Mouse (Mus musculus) hindbrain, embryonic 16.5 days (tissue): ENCODE results near the gene Gm28729. TPM values are rescaled to one million over a fixed set of nuclear protein-coding genes. Genes with fewer than 3 reads are reported as not detected.
"Not testable (repeated sequence)": the region's sequence is repeated elsewhere in the genome, so short reads cannot be mapped to it uniquely, and the experiment has no call there.

Source experiments
- ATAC-seq: fragments of 200-750 bp; cut with Nextera tagmentation; 2 replicates; pipeline ENCODE4 v1.8.0; 2017; ENCODE audit warnings: moderate TSS enrichment, moderate library complexity
- H3K27ac ChIP-seq: fragments of 300-500 bp; sonication (generic); 2 replicates; pipeline ENCODE4 v1.5.1; 2014; ENCODE audit warnings: low read depth, mild to moderate bottlenecking, control low read depth, low read length, moderate library complexity
- H3K27me3 ChIP-seq: fragments of 300-500 bp; sonication (generic); replicated peaks from 2 replicates; pipeline ENCODE4 v1.6.1; 2014; ENCODE audit warnings: low read length; ENCODE audit not compliant: control insufficient read depth, insufficient read depth
- H3K36me3 ChIP-seq: fragments of 300-500 bp; sonication (generic); 2 replicates; pipeline ENCODE4 v1.6.1; 2014; ENCODE audit warnings: mild to moderate bottlenecking, low read length, moderate library complexity, mixed read lengths; ENCODE audit not compliant: control insufficient read depth, insufficient read depth
- H3K4me1 ChIP-seq: fragments of 300-500 bp; sonication (generic); 2 replicates; pipeline ENCODE4 v1.6.1; 2014; ENCODE audit warnings: low read depth, low read length; ENCODE audit not compliant: control insufficient read depth, insufficient read depth
- H3K4me2 ChIP-seq: fragments of 300-500 bp; sonication (generic); 2 replicates; pipeline ENCODE4 v1.6.1; 2014; ENCODE audit warnings: mild to moderate bottlenecking, low read length, control low read depth, moderate library complexity
- H3K4me3 ChIP-seq: fragments of 300-500 bp; sonication (generic); 2 replicates; pipeline ENCODE4 v1.5.1; 2014; ENCODE audit warnings: mild to moderate bottlenecking, low read length, control low read depth, moderate library complexity
- H3K9ac ChIP-seq: fragments of 300-500 bp; sonication (generic); 2 replicates; pipeline ENCODE4 v1.6.1; 2014; ENCODE audit warnings: low read depth, mild to moderate bottlenecking, control low read depth, low read length, moderate library complexity
- H3K9me3 ChIP-seq: fragments of 300-500 bp; sonication (generic); 2 replicates; pipeline ENCODE4 v1.6.1; 2014; ENCODE audit warnings: mild to moderate bottlenecking, low read length, moderate library complexity; ENCODE audit not compliant: control insufficient read depth
- whole genome bisulfite sequencing: fragments of 180-500 bp; shearing (Covaris S2); extraction: QIAGEN DNeasy Blood & Tissue Kit; methylation state at CpG from one replicate; pipeline ENCODE4 v1.1.7; 2014; 5-methylcytosine and 5-hydroxymethylcytosine counted together
- polyA plus RNA-seq: library from polyadenylated mRNA; unstranded; fragments of >200 nt; fragmentation: Nextera tagmentation; extraction: Ambion mirVana; gene quantifications from 2 replicates; pipeline ENCODE4 v1.2.1, GENCODE M21; 2015

The Gm28729 gene
- polyA plus RNA-seq, 1 experiment from 2014 or later, result 0.33 TPM

- H3K36me3 ChIP-seq, result no peaks in the 10 kb centered on the region
- peak overlapping the region; percentile 29; the same call in 1 of the 2 replicates for H3K27ac ChIP-seq
- H3K9me3 ChIP-seq, result no peaks in the 10 kb centered on the region
- WGBS, result 44% methylated on average over 11 of the region's 11 CpGs
- peak overlapping the region; percentile 36 for H3K4me2 ChIP-seq
- H3K27me3 ChIP-seq, result no peaks in the 10 kb centered on the region
- peak; percentile 57; the same call in 1 of the 2 replicates for ATAC-seq
- no peak overlapping the region for H3K9ac ChIP-seq
- peaks cover 3% of the 10 kb centered on the region; the same call in 1 of the 2 replicates for H3K4me1 ChIP-seq
- H3K4me3 ChIP-seq, result no peak overlapping the region
These were observed 5.6 kb upstream of the Gm28729 start for GRCm38 (mm10) chr9:96530674-96531081.

DNA sequence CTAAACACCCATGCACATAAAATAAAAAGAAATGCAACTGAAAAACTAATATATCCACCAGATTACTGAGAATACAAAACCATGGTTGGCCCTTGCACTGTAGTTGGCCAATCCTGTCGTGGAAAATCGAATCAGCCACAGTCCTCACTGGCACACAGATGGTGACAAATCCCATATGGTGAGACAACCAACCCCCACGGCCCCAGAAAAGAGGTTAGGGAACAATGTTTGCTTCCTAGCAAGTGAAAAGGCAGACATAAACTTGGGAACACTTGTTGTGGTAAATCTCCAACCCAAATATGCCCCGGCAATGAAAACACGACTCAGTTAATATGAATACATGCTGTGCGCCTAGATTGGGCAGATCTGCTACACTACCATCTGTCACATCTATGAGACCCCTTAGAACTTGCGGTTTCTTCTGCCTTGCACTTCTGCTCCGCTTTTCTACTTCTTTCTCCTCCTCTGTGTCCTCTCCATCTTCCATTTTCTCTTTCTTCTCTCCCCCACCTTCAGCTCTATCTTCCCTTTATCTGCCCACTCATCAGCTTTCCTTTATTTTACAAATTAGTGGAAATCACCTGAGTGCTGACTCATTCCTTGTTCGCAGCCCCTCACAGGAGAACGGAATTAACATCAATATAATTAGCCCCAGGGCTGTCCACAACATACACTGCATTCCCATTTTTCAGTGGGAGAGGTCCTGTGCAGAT lies 5.1 kb upstream of the Gm28729 start:
- H3K4me2 ChIP-seq, result peak overlapping the region; percentile 36
- no peak overlapping the region for H3K9ac ChIP-seq
- H3K4me1 ChIP-seq, result peaks cover 3% of the 10 kb centered on the region; the same call in 1 of the 2 replicates
- 0 out of 2 replicates have a peak overlapping the region, but pooled peaks have one; percentile 29 for H3K27ac ChIP-seq
- H3K36me3 ChIP-seq, result no peaks in the 10 kb centered on the region
- peak; percentile 41; the same call in 1 of the 2 replicates for ATAC-seq
- no peaks in the 10 kb centered on the region for H3K27me3 ChIP-seq
- no peak overlapping the region for H3K4me3 ChIP-seq
- no peaks in the 10 kb centered on the region for H3K9me3 ChIP-seq
- 55% methylated on average over 10 of the region's 10 CpGs for whole genome bisulfite sequencing

DNA sequence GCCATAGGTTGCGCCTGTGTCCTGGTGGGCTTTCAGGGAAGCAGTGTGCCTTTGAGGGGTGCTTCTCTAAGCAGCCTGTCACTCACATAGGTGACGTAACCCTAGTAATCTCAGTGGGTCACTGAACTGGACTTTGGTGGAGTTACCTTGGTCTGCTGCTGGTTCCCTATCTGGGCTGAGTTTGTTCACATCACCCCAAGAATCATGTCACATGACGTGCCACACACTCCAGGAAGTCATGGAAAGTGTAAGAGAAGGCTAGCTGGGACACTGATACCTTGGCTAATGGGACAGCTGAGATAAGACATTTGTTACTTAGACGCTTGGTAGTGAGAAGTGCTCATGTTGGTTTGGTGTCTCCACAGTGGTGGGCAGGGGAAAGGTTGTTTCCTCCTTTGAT lies 947 bp upstream of the Gm28729 start:
- no peak overlapping the region for H3K9ac ChIP-seq

GRCm38 (mm10) chr9:96523148-96523547 lies 1.9 kb downstream of the Gm28729 start:
- no peak for ATAC-seq
- Histone ChIP-seq H3K27me3 (no peaks in the 10 kb centered on the region), H3K36me3 (no peaks in the 10 kb centered on the region), H3K27ac (no peak overlapping the region), H3K4me2 (no peak overlapping the region), H3K9ac (no peak overlapping the region), H3K4me1 (no peaks in the 10 kb centered on the region), H3K9me3 (no peaks in the 10 kb centered on the region), H3K4me3 (no peak overlapping the region)
- 92% methylated on average over 5 of the region's 5 CpGs for WGBS

More for the DNA sequence above, 947 bp upstream of the Gm28729 start:
- ATAC-seq, result no peak
- 86% methylated on average over 4 of the region's 4 CpGs for WGBS
- peaks cover 3% of the 10 kb centered on the region; the same call in 1 of the 2 replicates for H3K4me1 ChIP-seq
- no peak overlapping the region for H3K4me3 ChIP-seq
- no peaks in the 10 kb centered on the region for H3K9me3 ChIP-seq
- no peak overlapping the region for H3K27ac ChIP-seq
- H3K4me2 ChIP-seq, result no peak overlapping the region
- no peaks in the 10 kb centered on the region for H3K36me3 ChIP-seq
- no peaks in the 10 kb centered on the region for H3K27me3 ChIP-seq

- not testable (repeated sequence) for H3K27me3 ChIP-seq, H3K4me2 ChIP-seq, H3K27ac ChIP-seq, H3K4me3 ChIP-seq, H3K36me3 ChIP-seq, H3K4me1 ChIP-seq, H3K9me3 ChIP-seq, ATAC-seq, H3K9ac ChIP-seq
- WGBS, result 79% methylated on average over 2 of the region's 2 CpGs
These were observed 3.5 kb downstream of the Gm28729 start for GRCm38 (mm10) chr9:96521574-96521973.

- no peaks in the 10 kb centered on the region for H3K27me3 ChIP-seq
- 30% methylated on average over 4 of the region's 4 CpGs for WGBS
- no peaks in the 10 kb centered on the region for H3K9me3 ChIP-seq
- no peaks in the 10 kb centered on the region for H3K4me1 ChIP-seq
- H3K27ac ChIP-seq, result no peak overlapping the region
- no peak overlapping the region for H3K4me3 ChIP-seq
- H3K9ac ChIP-seq, result no peak overlapping the region
- no peak for ATAC-seq
- no peaks in the 10 kb centered on the region for H3K36me3 ChIP-seq
- H3K4me2 ChIP-seq, result no peak overlapping the region
These were observed 7.6 kb downstream of the Gm28729 start for GRCm38 (mm10) chr9:96517429-96517828.

GRCm38 (mm10) chr9:96516806-96517205 lies 8.3 kb downstream of the Gm28729 start:
- no peak for ATAC-seq
- Histone ChIP-seq H3K9ac (no peak overlapping the region), H3K27me3 (no peaks in the 10 kb centered on the region), H3K4me1 (no peaks in the 10 kb centered on the region), H3K4me3 (no peak overlapping the region), H3K4me2 (no peak overlapping the region), H3K36me3 (no peaks in the 10 kb centered on the region), H3K27ac (no peak overlapping the region), H3K9me3 (no peaks in the 10 kb centered on the region)
- 60% methylated on average over 3 of the region's 3 CpGs for WGBS

DNA sequence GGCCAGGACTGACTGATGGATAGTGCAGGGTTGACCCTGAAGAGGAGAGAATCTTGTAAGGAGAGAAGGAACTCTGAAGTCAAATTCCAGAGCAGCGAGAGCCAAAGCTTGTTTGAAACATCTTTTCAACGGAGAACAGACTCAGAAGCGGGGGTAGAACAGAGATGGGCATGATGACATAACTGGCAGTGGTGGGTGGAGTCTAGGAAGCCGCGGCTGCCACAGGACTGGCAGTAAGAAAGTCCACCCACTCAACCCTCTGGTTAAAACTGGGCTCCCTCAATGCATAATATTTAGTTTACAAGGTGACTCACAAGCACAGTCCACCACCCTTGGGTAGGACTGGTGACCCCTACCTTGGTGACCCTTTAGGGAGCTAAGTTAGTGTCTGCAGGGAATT lies 9.3 kb downstream of the Gm28729 start:
- Histone ChIP-seq H3K4me1 (no peaks in the 10 kb centered on the region), H3K9ac (no peak overlapping the region), H3K27me3 (no peaks in the 10 kb centered on the region), H3K9me3 (no peaks in the 10 kb centered on the region), H3K27ac (no peak overlapping the region), H3K4me2 (no peak overlapping the region), H3K36me3 (no peaks in the 10 kb centered on the region), H3K4me3 (no peak overlapping the region)
- ATAC-seq, result no peak
- 86% methylated on average over 5 of the region's 5 CpGs for WGBS

DNA sequence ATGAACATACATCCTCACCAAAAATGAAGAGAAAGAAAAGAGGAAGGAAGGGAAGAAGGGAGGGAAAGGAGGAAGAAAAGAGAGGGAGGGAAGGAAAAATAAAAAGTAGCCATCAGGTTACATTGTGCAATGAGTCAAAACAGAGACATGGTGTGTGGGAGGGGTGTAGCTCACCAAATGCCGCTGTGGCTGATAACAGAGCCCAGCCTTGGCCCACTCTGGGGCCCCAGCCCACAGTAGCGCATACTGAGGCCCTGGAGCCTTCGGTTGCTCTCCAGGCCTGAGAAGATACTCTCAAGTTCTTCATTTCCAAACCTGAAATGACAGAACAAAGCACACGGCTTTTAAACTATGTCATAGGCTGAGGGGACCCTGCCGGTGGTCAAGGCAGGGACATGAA lies 10.8 kb downstream of the Gm28729 start:
- no peaks in the 10 kb centered on the region for H3K27me3 ChIP-seq
- no peaks in the 10 kb centered on the region for H3K4me1 ChIP-seq
- H3K27ac ChIP-seq, result no peak overlapping the region
- H3K4me3 ChIP-seq, result no peak overlapping the region
- H3K4me2 ChIP-seq, result no peak overlapping the region
- 83% methylated on average over 5 of the region's 5 CpGs for WGBS
- no peak for ATAC-seq
- H3K9me3 ChIP-seq, result no peaks in the 10 kb centered on the region
- no peak overlapping the region for H3K9ac ChIP-seq
- H3K36me3 ChIP-seq, result no peaks in the 10 kb centered on the region
